Mouse (Mus musculus) MEL (cell line): ENCODE measurements around the gene Chic1.

ENCODE experiments used
- MAZ ChIP-seq: IDR thresholded peaks from 2 replicates; pipeline ENCODE4 v1.6.1; 2012; ENCODE audit warnings: low read depth, mild to moderate bottlenecking, inconsistent platforms, low read length, improper control_type of control experiment
- POLR2A ChIP-seq, 2 experiments: IDR thresholded peaks; 2 replicates each; pipeline ENCODE4 v1.6.1; 2011 to 2012; ENCODE audit warnings: low read length in 2 of 2, mild to moderate bottlenecking in 2 of 2, control low read depth in 1 of 2, improper control_type of control experiment in 1 of 2, low read depth in 1 of 2, moderate library complexity in 1 of 2; ENCODE audit not compliant: control insufficient read depth in 1 of 2, insufficient read depth in 1 of 2, poor library complexity in 1 of 2
- ZKSCAN1 ChIP-seq: IDR thresholded peaks from 2 replicates; pipeline ENCODE4 v1.6.1; 2012; ENCODE audit warnings: low read depth, mild to moderate bottlenecking, inconsistent platforms, low read length, improper control_type of control experiment, moderate library complexity

GRCm38 (mm10) chrX:103356287-103356686 is at the start of gene Chic1:
- no peak for TF ChIP-seq POLR2A (IDR thresholded peaks at IDR 0.05; ENCODE audit: control insufficient read depth in 1 of 2, insufficient read depth in 1 of 2, low read depth in 1 of 2, low read length in 2 of 2, poor library complexity in 1 of 2)
- no peak for TF ChIP-seq ZKSCAN1
- no peak for TF ChIP-seq MAZ
